Mouse (Mus musculus): ENCODE measurements around the gene A230050P20Rik. TPM values are rescaled to one million over a fixed set of nuclear protein-coding genes. Genes with fewer than 3 reads are reported as not detected.

Gene A230050P20Rik
- polyA plus RNA-seq, 1 experiment from 2014 or later = 7.6 TPM

GRCm38 (mm10) chr9:20870211-20871173, 2.0 kb downstream of the A230050P20Rik start:
- H3K4me3 ChIP-seq (replicated peaks; ENCODE audit: low read depth, low read length) = no peak overlapping the region
- H3K27me3 ChIP-seq (ENCODE audit: insufficient read depth, low read length) = no peaks in the 10 kb centered on the region
- H3K9ac ChIP-seq (ENCODE audit: low read depth, low read length) = no peak overlapping the region
- no peaks in the 10 kb centered on the region for H3K9me3 ChIP-seq (replicated peaks; ENCODE audit: low read length)
- no peaks in the 10 kb centered on the region; the same call in 1 of the 2 replicates for H3K4me1 ChIP-seq (replicated peaks; ENCODE audit: insufficient read depth, low read length)
- DNase-seq (ENCODE audit: low spot score) = no peak
- no peak for ATAC-seq (replicated peaks; ENCODE audit: low FRiP score, low read depth)
- H3K27ac ChIP-seq = no peak overlapping the region
- WGBS = 82% methylated on average over 12 of the region's 12 CpGs
- H3K4me2 ChIP-seq (ENCODE audit: low read length) = no peak overlapping the region
- TF ChIP-seq CTCF (IDR thresholded peaks at IDR 0.05; ENCODE audit: low read depth) = peak; percentile 21; the same call in 1 of the 2 replicates
- peaks cover 18% of the 10 kb centered on the region; the same call in 1 of the 2 replicates for H3K36me3 ChIP-seq (ENCODE audit: insufficient read depth, low read length)

- Histone ChIP-seq H3K36me3 (ENCODE audit: insufficient read depth, low read length) (peaks cover 18% of the 10 kb centered on the region; the same call in 1 of the 2 replicates), H3K27ac (no peak overlapping the region), H3K9ac (ENCODE audit: low read depth, low read length) (no peak overlapping the region), H3K4me3 (replicated peaks; ENCODE audit: low read depth, low read length) (no peak overlapping the region), H3K4me1 (replicated peaks; ENCODE audit: insufficient read depth, low read length) (no peaks in the 10 kb centered on the region; the same call in 1 of the 2 replicates), H3K27me3 (ENCODE audit: insufficient read depth, low read length) (no peaks in the 10 kb centered on the region), H3K9me3 (replicated peaks; ENCODE audit: low read length) (no peaks in the 10 kb centered on the region), H3K4me2 (ENCODE audit: low read length) (no peak overlapping the region)
- no peak for DNase-seq (ENCODE audit: low spot score)
- ATAC-seq (replicated peaks; ENCODE audit: low FRiP score, low read depth) = no peak
- 83% methylated on average over 10 of the region's 10 CpGs for WGBS
- no peak for TF ChIP-seq CTCF (IDR thresholded peaks at IDR 0.05; ENCODE audit: low read depth)
These were observed 4.5 kb downstream of the A230050P20Rik start for GRCm38 (mm10) chr9:20872991-20873390.

GRCm38 (mm10) chr9:20873521-20873920, 5.1 kb downstream of the A230050P20Rik start:
- H3K4me2 ChIP-seq (ENCODE audit: low read length) = no peak overlapping the region
- WGBS = 81% methylated on average over 12 of the region's 12 CpGs
- H3K36me3 ChIP-seq (ENCODE audit: insufficient read depth, low read length) = peaks cover 18% of the 10 kb centered on the region; the same call in 1 of the 2 replicates
- ATAC-seq (replicated peaks; ENCODE audit: low FRiP score, low read depth) (no peak), DNase-seq (ENCODE audit: low spot score) (no peak)
- no peaks in the 10 kb centered on the region for H3K27me3 ChIP-seq (ENCODE audit: insufficient read depth, low read length)
- H3K4me3 ChIP-seq (replicated peaks; ENCODE audit: low read depth, low read length) = no peak overlapping the region
- H3K9me3 ChIP-seq (replicated peaks; ENCODE audit: low read length) = no peaks in the 10 kb centered on the region
- no peak for TF ChIP-seq CTCF (IDR thresholded peaks at IDR 0.05; ENCODE audit: low read depth)
- no peaks in the 10 kb centered on the region; the same call in 1 of the 2 replicates for H3K4me1 ChIP-seq (replicated peaks; ENCODE audit: insufficient read depth, low read length)
- no peak overlapping the region for H3K9ac ChIP-seq (ENCODE audit: low read depth, low read length)
- H3K27ac ChIP-seq = no peak overlapping the region

- H3K9me3 ChIP-seq (replicated peaks; ENCODE audit: low read length) = no peaks in the 10 kb centered on the region
- H3K9ac ChIP-seq (ENCODE audit: low read depth, low read length) = 0 out of 2 replicates have a peak overlapping the region, but pooled peaks have one; percentile 35
- H3K27ac ChIP-seq = no peak overlapping the region
- TF ChIP-seq CTCF (IDR thresholded peaks at IDR 0.05; ENCODE audit: low read depth) = no peak
- DNase-seq (ENCODE audit: low spot score) (peak; percentile 29), ATAC-seq (replicated peaks; ENCODE audit: low FRiP score, low read depth) (no peak)
- no peaks in the 10 kb centered on the region for H3K4me1 ChIP-seq (replicated peaks; ENCODE audit: insufficient read depth, low read length)
- H3K4me2 ChIP-seq (ENCODE audit: low read length) = no peak overlapping the region
- peaks cover 15% of the 10 kb centered on the region; the same call in 1 of the 2 replicates for H3K36me3 ChIP-seq (ENCODE audit: insufficient read depth, low read length)
- 60% methylated on average over 23 of the region's 23 CpGs for WGBS
- H3K27me3 ChIP-seq (ENCODE audit: insufficient read depth, low read length) = no peaks in the 10 kb centered on the region
- H3K4me3 ChIP-seq (replicated peaks; ENCODE audit: low read depth, low read length) = no peak overlapping the region
These were observed 6.8 kb downstream of the A230050P20Rik start for GRCm38 (mm10) chr9:20875021-20875790.

GRCm38 (mm10) chr9:20876318-20877117, 8.1 kb downstream of the A230050P20Rik start:
- Histone ChIP-seq H3K4me2 (ENCODE audit: low read length) (no peak overlapping the region), H3K9me3 (replicated peaks; ENCODE audit: low read length) (no peaks in the 10 kb centered on the region), H3K36me3 (ENCODE audit: insufficient read depth, low read length) (peaks cover 12% of the 10 kb centered on the region; the same call in 1 of the 2 replicates), H3K9ac (ENCODE audit: low read depth, low read length) (no peak overlapping the region), H3K4me1 (replicated peaks; ENCODE audit: insufficient read depth, low read length) (no peaks in the 10 kb centered on the region), H3K27me3 (ENCODE audit: insufficient read depth, low read length) (no peaks in the 10 kb centered on the region), H3K4me3 (replicated peaks; ENCODE audit: low read depth, low read length) (no peak overlapping the region), H3K27ac (no peak overlapping the region)
- DNase-seq (ENCODE audit: low spot score) (no peak), ATAC-seq (replicated peaks; ENCODE audit: low FRiP score, low read depth) (no peak)
- WGBS = 62% methylated on average over 8 of the region's 9 CpGs
- no peak for TF ChIP-seq CTCF (IDR thresholded peaks at IDR 0.05; ENCODE audit: low read depth)
